Mouse (Mus musculus): ENCODE measurements around the gene Tacc2. TPM values are rescaled to one million over a fixed set of nuclear protein-coding genes. Genes with fewer than 3 reads are reported as not detected.

Tacc2 gene
- total and polyA plus RNA-seq, 2 experiments from 2014 or later: 39.0 to 83.8 TPM

- Histone ChIP-seq H3K27ac (ENCODE audit: low read depth) (no peak overlapping the region), H3K9me3 (replicated peaks; ENCODE audit: control insufficient read depth, low read length) (no peaks in the 10 kb centered on the region), H3K36me3 (replicated peaks; ENCODE audit: control insufficient read depth, insufficient read depth, low read length) (peaks cover 17% of the 10 kb centered on the region), H3K4me1 (ENCODE audit: control insufficient read depth, insufficient read depth) (no peaks in the 10 kb centered on the region; the same call in 1 of the 2 replicates), H3K4me3 (ENCODE audit: low read depth, low read length) (no peak overlapping the region), H3K9ac (replicated peaks; ENCODE audit: low read depth, low read length) (no peak overlapping the region), H3K4me2 (ENCODE audit: low read depth, low read length) (no peak overlapping the region), H3K27me3 (ENCODE audit: control insufficient read depth, insufficient read depth, low read length) (no peaks in the 10 kb centered on the region)
- no peak for ATAC-seq (ENCODE audit: insufficient read depth, low read depth)
- TF ChIP-seq EP300 (IDR thresholded peaks at IDR 0.05; ENCODE audit: low read depth) (no peak), CTCF (IDR thresholded peaks at IDR 0.05; ENCODE audit: low read depth) (no peak)
- 94% methylated on average over 3 of the region's 3 CpGs for WGBS
- DNase-seq (ENCODE audit: low spot score): no peak
These were observed 138.2 kb downstream of the Tacc2 start for GRCm38 (mm10) chr7:130715467-130715866.

GRCm38 (mm10) chr7:130716341-130716740, 139.1 kb downstream of the Tacc2 start:
- H3K27ac ChIP-seq (ENCODE audit: low read depth): no peak overlapping the region
- no peak overlapping the region for H3K4me2 ChIP-seq (ENCODE audit: low read depth, low read length)
- H3K4me1 ChIP-seq (ENCODE audit: control insufficient read depth, insufficient read depth): no peaks in the 10 kb centered on the region; the same call in 1 of the 2 replicates
- no peak overlapping the region for H3K4me3 ChIP-seq (ENCODE audit: low read depth, low read length)
- H3K9ac ChIP-seq (replicated peaks; ENCODE audit: low read depth, low read length): no peak overlapping the region
- H3K9me3 ChIP-seq (replicated peaks; ENCODE audit: control insufficient read depth, low read length): no peaks in the 10 kb centered on the region
- no peaks in the 10 kb centered on the region for H3K27me3 ChIP-seq (ENCODE audit: control insufficient read depth, insufficient read depth, low read length)
- no peak for ATAC-seq (ENCODE audit: insufficient read depth, low read depth)
- no peak for TF ChIP-seq CTCF (IDR thresholded peaks at IDR 0.05; ENCODE audit: low read depth)
- WGBS: 90% methylated on average over 4 of the region's 4 CpGs
- peaks cover 17% of the 10 kb centered on the region for H3K36me3 ChIP-seq (replicated peaks; ENCODE audit: control insufficient read depth, insufficient read depth, low read length)
- DNase-seq (ENCODE audit: low spot score): no peak

DNA sequence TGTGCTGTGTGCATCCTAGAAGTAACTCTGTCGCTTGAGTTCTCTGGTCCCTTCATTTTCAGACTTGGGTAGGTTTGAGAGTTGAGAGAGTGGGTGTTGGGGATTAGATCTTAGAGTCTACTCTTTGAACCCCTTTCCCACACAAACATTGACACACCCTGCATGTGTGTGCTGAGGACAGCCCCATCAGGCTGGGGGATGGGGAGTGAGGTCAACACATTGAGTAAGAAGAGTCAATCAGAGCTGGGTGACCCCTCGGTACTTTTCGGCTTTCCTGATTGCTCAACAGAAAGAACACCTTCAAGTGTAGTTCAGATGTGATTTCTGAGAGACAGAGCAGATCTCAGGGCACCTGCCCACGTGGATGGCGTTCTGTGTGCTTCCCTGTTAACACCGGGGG, 139.8 kb downstream of the Tacc2 start:
- no peak for TF ChIP-seq EP300 (IDR thresholded peaks at IDR 0.05; ENCODE audit: low read depth)
- no peak for TF ChIP-seq CTCF (IDR thresholded peaks at IDR 0.05; ENCODE audit: low read depth)
- peaks cover 3% of the 10 kb centered on the region; the same call in 1 of the 2 replicates for H3K4me1 ChIP-seq (ENCODE audit: control insufficient read depth, insufficient read depth)
- H3K27me3 ChIP-seq (ENCODE audit: control insufficient read depth, insufficient read depth, low read length): no peaks in the 10 kb centered on the region
- H3K4me3 ChIP-seq (ENCODE audit: low read depth, low read length): no peak overlapping the region
- H3K4me2 ChIP-seq (ENCODE audit: low read depth, low read length): no peak overlapping the region
- WGBS: 93% methylated on average over 6 of the region's 6 CpGs
- ATAC-seq (ENCODE audit: insufficient read depth, low read depth) (no peak), DNase-seq (ENCODE audit: low spot score) (no peak)
- H3K9me3 ChIP-seq (replicated peaks; ENCODE audit: control insufficient read depth, low read length): no peaks in the 10 kb centered on the region
- H3K9ac ChIP-seq (replicated peaks; ENCODE audit: low read depth, low read length): no peak overlapping the region
- H3K27ac ChIP-seq (ENCODE audit: low read depth): no peak overlapping the region
- H3K36me3 ChIP-seq (replicated peaks; ENCODE audit: control insufficient read depth, insufficient read depth, low read length): peaks cover 17% of the 10 kb centered on the region

DNA sequence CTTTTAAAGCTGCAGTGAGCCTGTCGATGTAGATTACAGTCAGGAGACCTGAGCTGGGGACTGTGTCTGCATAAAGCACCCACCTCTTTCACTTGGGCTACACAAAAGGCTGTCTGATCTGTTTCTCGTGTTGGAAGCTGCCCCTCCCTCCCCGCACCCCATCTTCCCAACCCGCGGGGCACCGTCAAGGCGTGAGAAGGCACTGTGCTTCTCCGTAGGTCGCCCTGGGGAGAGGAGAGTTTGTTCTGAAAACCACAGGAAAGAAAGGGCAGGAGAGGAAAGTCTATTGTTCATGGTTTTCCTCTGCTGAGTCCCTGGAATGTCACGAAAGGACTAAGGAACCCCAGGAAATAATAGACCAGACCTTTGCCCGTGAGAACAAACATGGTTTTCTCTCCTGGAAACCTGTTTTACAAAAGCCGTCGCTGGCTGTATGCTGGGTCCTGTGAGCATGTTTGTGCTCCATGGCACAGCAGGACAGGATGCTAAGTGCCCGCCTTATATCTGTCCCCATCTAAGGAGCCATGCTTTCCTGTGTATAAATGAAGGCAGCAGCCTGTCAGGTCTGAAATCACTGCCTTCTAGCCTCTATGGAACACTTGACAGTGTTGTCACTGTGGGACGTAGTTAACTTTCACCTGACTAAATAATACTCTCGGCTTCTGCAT, 142.8 kb downstream of the Tacc2 start:
- Histone ChIP-seq H3K9me3 (replicated peaks; ENCODE audit: control insufficient read depth, low read length) (no peaks in the 10 kb centered on the region), H3K27me3 (ENCODE audit: control insufficient read depth, insufficient read depth, low read length) (no peaks in the 10 kb centered on the region), H3K9ac (replicated peaks; ENCODE audit: low read depth, low read length) (no peak overlapping the region), H3K36me3 (replicated peaks; ENCODE audit: control insufficient read depth, insufficient read depth, low read length) (peaks cover 33% of the 10 kb centered on the region), H3K27ac (ENCODE audit: low read depth) (peak overlapping the region; percentile 77), H3K4me1 (ENCODE audit: control insufficient read depth, insufficient read depth) (0 out of 2 replicates have a peak, but pooled peaks cover 10% of the 10 kb centered on the region), H3K4me3 (ENCODE audit: low read depth, low read length) (no peak overlapping the region), H3K4me2 (ENCODE audit: low read depth, low read length) (no peak overlapping the region)
- DNase-seq (ENCODE audit: low spot score): peak; percentile 25
- 45% methylated on average over 16 of the region's 16 CpGs for WGBS
- peak; percentile 29 for ATAC-seq (ENCODE audit: insufficient read depth, low read depth)
- TF ChIP-seq EP300 (IDR thresholded peaks at IDR 0.05; ENCODE audit: low read depth) (no peak), CTCF (IDR thresholded peaks at IDR 0.05; ENCODE audit: low read depth) (no peak)

- no peak overlapping the region for H3K4me3 ChIP-seq (ENCODE audit: low read depth, low read length)
- ATAC-seq (ENCODE audit: insufficient read depth, low read depth) (no peak), DNase-seq (ENCODE audit: low spot score) (no peak)
- 0 out of 2 replicates have a peak, but pooled peaks cover 10% of the 10 kb centered on the region for H3K4me1 ChIP-seq (ENCODE audit: control insufficient read depth, insufficient read depth)
- no peak overlapping the region for H3K4me2 ChIP-seq (ENCODE audit: low read depth, low read length)
- H3K9ac ChIP-seq (replicated peaks; ENCODE audit: low read depth, low read length): no peak overlapping the region
- TF ChIP-seq CTCF (IDR thresholded peaks at IDR 0.05; ENCODE audit: low read depth) (no peak), EP300 (IDR thresholded peaks at IDR 0.05; ENCODE audit: low read depth) (no peak)
- no peaks in the 10 kb centered on the region for H3K27me3 ChIP-seq (ENCODE audit: control insufficient read depth, insufficient read depth, low read length)
- H3K27ac ChIP-seq (ENCODE audit: low read depth): peak overlapping the region; percentile 77
- WGBS: 73% methylated on average over 9 of the region's 9 CpGs
- no peaks in the 10 kb centered on the region for H3K9me3 ChIP-seq (replicated peaks; ENCODE audit: control insufficient read depth, low read length)
- peaks cover 35% of the 10 kb centered on the region for H3K36me3 ChIP-seq (replicated peaks; ENCODE audit: control insufficient read depth, insufficient read depth, low read length)
These were observed 143.6 kb downstream of the Tacc2 start for GRCm38 (mm10) chr7:130720646-130721335.
